Mouse (Mus musculus) MEL (cell line): ENCODE results near the gene Orm3. TPM values are rescaled to one million over a fixed set of nuclear protein-coding genes. Genes with fewer than 3 reads are reported as not detected.

Experiments
- DNase-seq: peaks from one replicate; pipeline ENCODE4 v3.0.0; 2011; ENCODE audit warnings: low read depth, low spot score
- H3K27ac ChIP-seq: 2 replicates; pipeline ENCODE4 v1.5.1; 2012; ENCODE audit warnings: low read depth, mild to moderate bottlenecking, control low read depth, low read length, moderate library complexity; ENCODE audit not compliant: control insufficient read depth
- H3K27me3 ChIP-seq, 2 experiments: fragments of 150-350 bp in 1 of 2; sonication (generic) in 1 of 2; 2 replicates each; pipeline ENCODE4 v1.6.1; 2012; ENCODE audit warnings: low read length in 2 of 2, mild to moderate bottlenecking in 2 of 2, improper control_type of control experiment in 1 of 2, moderate library complexity in 1 of 2; ENCODE audit not compliant: insufficient read depth in 2 of 2, control insufficient read depth in 1 of 2
- H3K36me3 ChIP-seq, 2 experiments: 2 replicates each; pipeline ENCODE4 v1.6.1; 2012 to 2014; ENCODE audit warnings: low read length in 2 of 2, improper control_type of control experiment in 1 of 2, inconsistent platforms in 1 of 2, mild to moderate bottlenecking in 1 of 2; ENCODE audit not compliant: insufficient read depth in 2 of 2, control insufficient read depth in 1 of 2
- H3K4me1 ChIP-seq, 2 experiments: fragments of 150-350 bp in 1 of 2; sonication (generic) in 1 of 2; 2 replicates each; pipeline ENCODE4 v1.6.1; 2012; ENCODE audit warnings: low read length in 2 of 2, improper control_type of control experiment in 1 of 2, mild to moderate bottlenecking in 1 of 2; ENCODE audit not compliant: insufficient read depth in 2 of 2, control insufficient read depth in 1 of 2
- H3K4me3 ChIP-seq, 2 experiments: fragments of 150-350 bp in 1 of 2; sonication (generic) in 1 of 2; 2 replicates each; pipeline ENCODE4 v1.5.1; 2012; ENCODE audit warnings: low read depth in 2 of 2, low read length in 2 of 2, mild to moderate bottlenecking in 2 of 2, moderate library complexity in 2 of 2, control low read depth in 1 of 2, improper control_type of control experiment in 1 of 2; ENCODE audit not compliant: control insufficient read depth in 1 of 2, insufficient read depth in 1 of 2
- H3K79me2 ChIP-seq: 2 replicates; pipeline ENCODE4 v1.6.1; 2012; ENCODE audit warnings: mild to moderate bottlenecking, low read length, moderate library complexity; ENCODE audit not compliant: control insufficient read depth, poor library complexity, insufficient read depth
- H3K9ac ChIP-seq: 2 replicates; pipeline ENCODE4 v1.6.1; 2012; ENCODE audit warnings: low read depth, mild to moderate bottlenecking, control low read depth, low read length, moderate library complexity; ENCODE audit not compliant: control insufficient read depth, poor library complexity, severe bottlenecking
- H3K9me3 ChIP-seq: fragments of 150-350 bp; sonication (generic); replicated peaks from 2 replicates; pipeline ENCODE4 v1.6.1; 2012; ENCODE audit warnings: mild to moderate bottlenecking, low read length, improper control_type of control experiment, moderate library complexity; ENCODE audit not compliant: insufficient read depth
- BHLHE40 ChIP-seq: IDR thresholded peaks from 2 replicates; pipeline ENCODE4 v1.6.1; 2012; ENCODE audit warnings: low read depth, mild to moderate bottlenecking, inconsistent platforms, low read length, improper control_type of control experiment, borderline replicate concordance
- CHD1 ChIP-seq: IDR thresholded peaks from 2 replicates; pipeline ENCODE4 v1.6.1; 2012; ENCODE audit warnings: low read depth, mild to moderate bottlenecking, inconsistent platforms, low read length, improper control_type of control experiment
- CTCF ChIP-seq, 3 experiments: IDR thresholded peaks in 2 of 3; conservative IDR thresholded peaks in 1 of 3; 2 replicates each; pipeline ENCODE4 v1.5.1; 2011 to 2012; ENCODE audit warnings: low read length in 3 of 3, low read depth in 2 of 3, mild to moderate bottlenecking in 2 of 3, improper control_type of control experiment in 1 of 3, inconsistent platforms in 1 of 3, mixed read lengths in 1 of 3, moderate library complexity in 1 of 3; ENCODE audit not compliant: control insufficient read depth in 1 of 3, insufficient read depth in 1 of 3, poor library complexity in 1 of 3, severe bottlenecking in 1 of 3
- E2F4 ChIP-seq: IDR thresholded peaks from 2 replicates; pipeline ENCODE4 v1.6.1; 2011; ENCODE audit warnings: low read depth, low read length, improper control_type of control experiment, borderline replicate concordance
- ELF1 ChIP-seq: IDR thresholded peaks from 2 replicates; pipeline ENCODE4 v1.6.1; 2014; ENCODE audit warnings: low read depth, mild to moderate bottlenecking, inconsistent platforms, low read length, improper control_type of control experiment, moderate library complexity
- ETS1 ChIP-seq: IDR thresholded peaks from 2 replicates; pipeline ENCODE4 v1.6.1; 2012; ENCODE audit warnings: low read depth, mild to moderate bottlenecking, inconsistent platforms, low read length, improper control_type of control experiment, moderate library complexity
- JUND ChIP-seq: IDR thresholded peaks from 2 replicates; pipeline ENCODE4 v1.6.1; 2011; ENCODE audit warnings: low read depth, mild to moderate bottlenecking, improper control_type of control experiment, low read length
- MAFK ChIP-seq: IDR thresholded peaks from 2 replicates; pipeline ENCODE4 v1.6.1; 2011; ENCODE audit warnings: low read depth, mild to moderate bottlenecking, low read length, improper control_type of control experiment, borderline replicate concordance
- NELFE ChIP-seq: IDR thresholded peaks from 2 replicates; pipeline ENCODE4 v1.6.1; 2011; ENCODE audit warnings: low read depth, low read length, improper control_type of control experiment
- NRF1 ChIP-seq: IDR thresholded peaks from 2 replicates; pipeline ENCODE4 v1.6.1; 2014; ENCODE audit warnings: low read depth, mild to moderate bottlenecking, inconsistent platforms, low read length, improper control_type of control experiment, moderate library complexity; ENCODE audit not compliant: poor library complexity, insufficient read depth, severe bottlenecking
- RAD21 ChIP-seq: IDR thresholded peaks from 2 replicates; pipeline ENCODE4 v1.6.1; 2011; ENCODE audit warnings: mild to moderate bottlenecking, low read depth, low read length, improper control_type of control experiment
- RCOR1 ChIP-seq: IDR thresholded peaks from 2 replicates; pipeline ENCODE4 v1.6.1; 2012; ENCODE audit warnings: low read depth, mild to moderate bottlenecking, inconsistent platforms, low read length, improper control_type of control experiment
- SIN3A ChIP-seq: IDR thresholded peaks from 2 replicates; pipeline ENCODE4 v1.6.1; 2012; ENCODE audit warnings: low read length, improper control_type of control experiment, inconsistent platforms
- SMC3 ChIP-seq: IDR thresholded peaks from 2 replicates; pipeline ENCODE4 v1.6.1; 2011; ENCODE audit warnings: low read depth, low read length, improper control_type of control experiment
- TAL1 ChIP-seq: IDR thresholded peaks from 2 replicates; pipeline ENCODE4 v1.6.1; 2012; ENCODE audit warnings: mild to moderate bottlenecking, inconsistent platforms, low read length, moderate library complexity, mixed read lengths
- TBP ChIP-seq: IDR thresholded peaks from 2 replicates; pipeline ENCODE4 v1.8.0; 2011; ENCODE audit warnings: low read depth, low read length, improper control_type of control experiment
- UBTF ChIP-seq: IDR thresholded peaks from 2 replicates; pipeline ENCODE4 v1.6.1; 2012; ENCODE audit warnings: low read depth, mild to moderate bottlenecking, inconsistent platforms, low read length, improper control_type of control experiment, moderate library complexity, borderline replicate concordance; ENCODE audit not compliant: insufficient read depth
- USF1 ChIP-seq: IDR thresholded peaks from 2 replicates; pipeline ENCODE4 v1.6.1; 2014; ENCODE audit warnings: low read depth, mild to moderate bottlenecking, inconsistent platforms, low read length, improper control_type of control experiment, moderate library complexity
- USF2 ChIP-seq, 2 experiments: IDR thresholded peaks; 2 replicates each; pipeline ENCODE4 v1.6.1; 2011 to 2012; ENCODE audit warnings: improper control_type of control experiment in 2 of 2, low read length in 2 of 2, borderline replicate concordance in 1 of 2, inconsistent platforms in 1 of 2, low read depth in 1 of 2, mild to moderate bottlenecking in 1 of 2; ENCODE audit not compliant: insufficient read depth in 1 of 2
- ZC3H11A ChIP-seq: IDR thresholded peaks from 2 replicates; pipeline ENCODE4 v1.6.1; 2012; ENCODE audit warnings: low read depth, mild to moderate bottlenecking, inconsistent platforms, low read length, improper control_type of control experiment
- ZMIZ1 ChIP-seq: IDR thresholded peaks from 2 replicates; pipeline ENCODE4 v1.6.1; 2012; ENCODE audit warnings: low read depth, mild to moderate bottlenecking, inconsistent platforms, low read length, improper control_type of control experiment, moderate library complexity
- polyA plus RNA-seq, 2 experiments: library from polyadenylated mRNA; stranded (reverse) in 1 of 2; unstranded in 1 of 2; fragments of >175 nt in 1 of 2; fragments of >200 nt in 1 of 2; gene quantifications; 2 replicates each; pipeline versions ENCODE4 v1.2.1 to v1.2.4; 2012; ENCODE audit warnings: low replicate concordance in 2 of 2, low read depth in 1 of 2; ENCODE audit not compliant: insufficient read length in 2 of 2, insufficient read depth in 1 of 2, missing spikeins in 1 of 2
- total RNA-seq: library from RNA; depleted of rRNA; stranded (reverse); fragments of 300-350 nt; gene quantifications from 2 replicates; pipeline ENCODE4 v1.2.3, GENCODE M21; 2012

The Orm3 gene
- total and polyA plus RNA-seq, 3 experiments: not detected

DNA sequence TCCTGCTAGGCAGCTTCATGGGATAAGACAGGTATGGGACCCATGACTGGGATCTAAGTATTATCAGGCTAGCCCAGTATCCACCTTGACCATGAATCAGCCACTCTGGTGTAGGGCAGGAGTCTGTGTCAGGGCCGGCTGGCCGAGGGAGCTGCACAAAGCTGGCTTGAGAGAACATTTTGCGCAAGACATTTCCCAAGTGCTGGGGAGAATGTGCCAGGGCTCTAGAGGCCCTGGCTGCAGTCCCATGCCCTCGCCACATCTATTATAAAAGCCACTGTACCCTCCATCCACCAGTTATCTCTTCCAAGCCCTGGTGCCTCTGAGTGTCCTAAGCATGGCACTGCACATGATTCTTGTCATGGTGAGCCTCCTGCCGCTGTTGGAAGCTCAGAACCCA is 6.2 kb downstream of the Orm3 start, which contains the start of gene Orm2 (continued):
- TF ChIP-seq USF2 (IDR thresholded peaks at IDR 0.05; ENCODE audit: borderline replicate concordance in 1 of 2, insufficient read depth in 1 of 2, low read depth in 1 of 2, low read length in 2 of 2) (no peak), MAFK (no peak)

DNA sequence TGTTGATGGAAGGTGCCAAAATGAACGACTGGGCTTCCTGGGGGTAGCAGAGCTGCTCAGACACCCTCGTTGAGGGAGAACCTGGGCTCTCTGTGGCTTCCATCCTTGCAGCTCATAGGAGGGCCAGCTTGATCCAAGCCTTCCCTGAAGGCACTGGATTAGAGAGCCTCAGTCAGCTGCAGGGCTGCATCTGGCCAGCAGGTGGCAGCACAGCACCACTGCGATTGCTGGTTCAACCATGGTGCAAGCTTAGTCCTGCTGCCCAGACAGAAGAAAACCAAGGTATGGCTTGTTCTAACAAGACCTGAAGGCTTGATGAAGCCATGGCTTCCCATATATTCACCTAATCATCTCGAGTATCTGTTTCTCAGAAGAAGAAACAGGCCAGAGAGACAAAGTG is 12.6 kb downstream of the Orm3 start:
- DNase-seq: peak; percentile 74
- Histone ChIP-seq H3K9me3 (no peaks in the 10 kb centered on the region), H3K9ac (no peak overlapping the region), H3K4me3 (no peak overlapping the region), H3K4me1 (no peaks in the 10 kb centered on the region), H3K27ac (no peak overlapping the region), H3K27me3 (no peaks in the 10 kb centered on the region), H3K79me2 (no peaks in the 10 kb centered on the region), H3K36me3 (peaks cover 0 to under 1% of the 10 kb centered on the region in 2 experiments; a peak in 1 of 4 replicates)
- TF ChIP-seq SMC3 (peak; percentile 91), ELF1 (no peak), TAL1 (no peak), SIN3A (peak; percentile 27; the same call in 1 of the 2 replicates), RAD21 (peak; percentile 96), CHD1 (no peak), BHLHE40 (0 out of 2 replicates have a peak, but pooled peaks have one; percentile 23), RCOR1 (no peak), ZC3H11A (peak; percentile 84), ZMIZ1 (no peak), CTCF (IDR thresholded peaks at IDR 0.05 in 2 of 3, conservative IDR thresholded peaks at IDR 0.05 in 1 of 3; ENCODE audit: control insufficient read depth in 1 of 3, insufficient read depth in 1 of 3, low read depth in 2 of 3, low read length in 3 of 3, poor library complexity in 1 of 3, severe bottlenecking in 1 of 3) (peak; percentile 96 to 98 (median 98))

DNA sequence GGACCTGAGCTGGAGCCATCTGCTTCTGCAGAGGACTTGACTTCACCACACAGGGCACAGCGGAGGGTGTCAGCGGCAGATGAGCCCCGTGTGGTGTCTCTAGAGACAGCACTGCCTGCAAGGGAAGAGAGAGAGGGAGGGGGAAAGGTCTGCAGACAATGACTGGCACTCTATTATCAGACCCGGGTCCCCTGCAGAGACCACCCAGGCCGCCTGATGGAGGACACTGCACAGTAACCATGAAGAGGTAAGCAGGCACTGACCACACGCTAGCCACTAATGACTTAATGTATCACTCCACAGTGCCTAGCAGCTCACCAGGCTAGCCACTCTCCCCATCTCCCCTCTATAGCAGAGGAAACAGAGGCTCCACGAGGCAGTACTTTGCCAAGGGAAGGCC is 14.9 kb downstream of the Orm3 start:
- no peak for DNase-seq
- Histone ChIP-seq H3K79me2 (no peaks in the 10 kb centered on the region), H3K27ac (no peak overlapping the region), H3K4me1 (peaks cover 0 to 16% of the 10 kb centered on the region in 2 experiments; a peak in 3 of 4 replicates), H3K9ac (no peak overlapping the region), H3K36me3 (peaks cover 0 to 14% of the 10 kb centered on the region in 2 experiments; a peak in 2 of 4 replicates), H3K4me3 (no peak overlapping the region), H3K9me3 (no peaks in the 10 kb centered on the region), H3K27me3 (no peaks in the 10 kb centered on the region)
- no peak for TF ChIP-seq ETS1
- no peak for TF ChIP-seq CHD1
- TF ChIP-seq JUND: no peak
- TF ChIP-seq TBP: no peak
- no peak for TF ChIP-seq NRF1
- no peak for TF ChIP-seq UBTF
- TF ChIP-seq USF1: no peak
- TF ChIP-seq NELFE: no peak
- TF ChIP-seq E2F4: no peak
- no peak for TF ChIP-seq RAD21
- TF ChIP-seq ELF1: no peak
